Mouse (Mus musculus) hindbrain, embryonic 16.5 days (tissue): ENCODE results near the gene Hnf4a. TPM values are rescaled to one million over a fixed set of nuclear protein-coding genes. Genes with fewer than 3 reads are reported as not detected.

Source experiments
- ATAC-seq: fragments of 200-750 bp; cut with Nextera tagmentation; 2 replicates; pipeline ENCODE4 v1.8.0; 2017; ENCODE audit warnings: moderate TSS enrichment, moderate library complexity
- H3K27ac ChIP-seq: fragments of 300-500 bp; sonication (generic); 2 replicates; pipeline ENCODE4 v1.5.1; 2014; ENCODE audit warnings: low read depth, mild to moderate bottlenecking, control low read depth, low read length, moderate library complexity
- H3K27me3 ChIP-seq: fragments of 300-500 bp; sonication (generic); replicated peaks from 2 replicates; pipeline ENCODE4 v1.6.1; 2014; ENCODE audit warnings: low read length; ENCODE audit not compliant: control insufficient read depth, insufficient read depth
- H3K36me3 ChIP-seq: fragments of 300-500 bp; sonication (generic); 2 replicates; pipeline ENCODE4 v1.6.1; 2014; ENCODE audit warnings: mild to moderate bottlenecking, low read length, moderate library complexity, mixed read lengths; ENCODE audit not compliant: control insufficient read depth, insufficient read depth
- H3K4me1 ChIP-seq: fragments of 300-500 bp; sonication (generic); 2 replicates; pipeline ENCODE4 v1.6.1; 2014; ENCODE audit warnings: low read depth, low read length; ENCODE audit not compliant: control insufficient read depth, insufficient read depth
- H3K4me2 ChIP-seq: fragments of 300-500 bp; sonication (generic); 2 replicates; pipeline ENCODE4 v1.6.1; 2014; ENCODE audit warnings: mild to moderate bottlenecking, low read length, control low read depth, moderate library complexity
- H3K4me3 ChIP-seq: fragments of 300-500 bp; sonication (generic); 2 replicates; pipeline ENCODE4 v1.5.1; 2014; ENCODE audit warnings: mild to moderate bottlenecking, low read length, control low read depth, moderate library complexity
- H3K9ac ChIP-seq: fragments of 300-500 bp; sonication (generic); 2 replicates; pipeline ENCODE4 v1.6.1; 2014; ENCODE audit warnings: low read depth, mild to moderate bottlenecking, control low read depth, low read length, moderate library complexity
- H3K9me3 ChIP-seq: fragments of 300-500 bp; sonication (generic); 2 replicates; pipeline ENCODE4 v1.6.1; 2014; ENCODE audit warnings: mild to moderate bottlenecking, low read length, moderate library complexity; ENCODE audit not compliant: control insufficient read depth
- WGBS: fragments of 180-500 bp; shearing (Covaris S2); extraction: QIAGEN DNeasy Blood & Tissue Kit; methylation state at CpG from one replicate; pipeline ENCODE4 v1.1.7; 2014; 5-methylcytosine and 5-hydroxymethylcytosine counted together
- polyA plus RNA-seq: library from polyadenylated mRNA; unstranded; fragments of >200 nt; fragmentation: Nextera tagmentation; extraction: Ambion mirVana; gene quantifications from 2 replicates; pipeline ENCODE4 v1.2.1, GENCODE M21; 2015

Gene Hnf4a
- polyA plus RNA-seq, 1 experiment from 2014 or later, result not detected

- Histone ChIP-seq H3K27me3 (no peaks in the 10 kb centered on the region), H3K4me2 (no peak overlapping the region), H3K9ac (no peak overlapping the region), H3K4me3 (no peak overlapping the region), H3K36me3 (no peaks in the 10 kb centered on the region), H3K4me1 (no peaks in the 10 kb centered on the region), H3K27ac (no peak overlapping the region), H3K9me3 (no peaks in the 10 kb centered on the region)
- ATAC-seq, result no peak
- WGBS, result 82% methylated on average over 8 of the region's 8 CpGs
Observed at GRCm38 (mm10) chr2:163552518-163552929, 45.9 kb downstream of the Hnf4a start.

- 76% methylated on average over 4 of the region's 4 CpGs for WGBS
Observed at GRCm38 (mm10) chr2:163554425-163554982, 47.9 kb downstream of the Hnf4a start.

GRCm38 (mm10) chr2:163554996-163555395 lies 48.4 kb downstream of the Hnf4a start:
- H3K4me2 ChIP-seq, result no peak overlapping the region
- H3K36me3 ChIP-seq, result no peaks in the 10 kb centered on the region
- ATAC-seq, result no peak
- no peaks in the 10 kb centered on the region for H3K4me1 ChIP-seq
- no peak overlapping the region for H3K4me3 ChIP-seq
- H3K27ac ChIP-seq, result no peak overlapping the region
- no peaks in the 10 kb centered on the region for H3K9me3 ChIP-seq
- 79% methylated on average over 6 of the region's 6 CpGs for WGBS
- H3K9ac ChIP-seq, result no peak overlapping the region
- no peaks in the 10 kb centered on the region for H3K27me3 ChIP-seq

More at GRCm38 (mm10) chr2:163554425-163554982, 47.9 kb downstream of the Hnf4a start:
- Histone ChIP-seq H3K27ac (no peak overlapping the region), H3K9me3 (no peaks in the 10 kb centered on the region), H3K4me2 (no peak overlapping the region), H3K36me3 (no peaks in the 10 kb centered on the region), H3K4me3 (no peak overlapping the region), H3K4me1 (no peaks in the 10 kb centered on the region), H3K27me3 (no peaks in the 10 kb centered on the region), H3K9ac (no peak overlapping the region)
- no peak for ATAC-seq

- Histone ChIP-seq H3K9me3 (no peaks in the 10 kb centered on the region), H3K4me1 (no peaks in the 10 kb centered on the region), H3K27me3 (no peaks in the 10 kb centered on the region), H3K9ac (no peak overlapping the region), H3K4me2 (no peak overlapping the region), H3K4me3 (no peak overlapping the region), H3K27ac (no peak overlapping the region), H3K36me3 (no peaks in the 10 kb centered on the region)
- 79% methylated on average over 13 of the region's 13 CpGs for WGBS
- no peak for ATAC-seq
Observed at GRCm38 (mm10) chr2:163555417-163555816, 48.8 kb downstream of the Hnf4a start.

GRCm38 (mm10) chr2:163558548-163558947 lies 51.9 kb downstream of the Hnf4a start:
- no peaks in the 10 kb centered on the region for H3K9me3 ChIP-seq
- 83% methylated on average over 1 of the region's 1 CpGs for WGBS
- no peaks in the 10 kb centered on the region for H3K36me3 ChIP-seq
- H3K9ac ChIP-seq, result no peak overlapping the region
- peaks cover 3% of the 10 kb centered on the region; the same call in 1 of the 2 replicates for H3K4me1 ChIP-seq
- no peaks in the 10 kb centered on the region for H3K27me3 ChIP-seq
- H3K27ac ChIP-seq, result no peak overlapping the region
- no peak overlapping the region for H3K4me2 ChIP-seq
- ATAC-seq, result no peak
- no peak overlapping the region for H3K4me3 ChIP-seq

- no peak for ATAC-seq
- WGBS, result 79% methylated on average over 5 of the region's 5 CpGs
Observed at GRCm38 (mm10) chr2:163559236-163559635, 52.6 kb downstream of the Hnf4a start.

GRCm38 (mm10) chr2:163560247-163560646 lies 53.6 kb downstream of the Hnf4a start:
- ATAC-seq, result no peak
- H3K4me3 ChIP-seq, result no peak overlapping the region
- H3K9me3 ChIP-seq, result no peaks in the 10 kb centered on the region
- H3K9ac ChIP-seq, result no peak overlapping the region
- H3K4me1 ChIP-seq, result peaks cover 3% of the 10 kb centered on the region; the same call in 1 of the 2 replicates
- no peaks in the 10 kb centered on the region for H3K36me3 ChIP-seq
- no peaks in the 10 kb centered on the region for H3K27me3 ChIP-seq
- WGBS, result 62% methylated on average over 3 of the region's 3 CpGs
- no peak overlapping the region for H3K4me2 ChIP-seq
- no peak overlapping the region for H3K27ac ChIP-seq

More at GRCm38 (mm10) chr2:163559236-163559635, 52.6 kb downstream of the Hnf4a start:
- H3K4me2 ChIP-seq, result no peak overlapping the region
- H3K9ac ChIP-seq, result no peak overlapping the region
- H3K27ac ChIP-seq, result no peak overlapping the region
- no peaks in the 10 kb centered on the region for H3K27me3 ChIP-seq
- H3K4me3 ChIP-seq, result no peak overlapping the region
- no peaks in the 10 kb centered on the region for H3K9me3 ChIP-seq
- no peaks in the 10 kb centered on the region for H3K36me3 ChIP-seq
- peaks cover 3% of the 10 kb centered on the region; the same call in 1 of the 2 replicates for H3K4me1 ChIP-seq

GRCm38 (mm10) chr2:163561258-163561948 lies 54.8 kb downstream of the Hnf4a start:
- Histone ChIP-seq H3K4me3 (no peak overlapping the region), H3K4me1 (peaks cover 3% of the 10 kb centered on the region; the same call in 1 of the 2 replicates), H3K9ac (no peak overlapping the region), H3K36me3 (no peaks in the 10 kb centered on the region), H3K4me2 (peak overlapping the region; percentile 17), H3K27me3 (no peaks in the 10 kb centered on the region), H3K27ac (peak overlapping the region; percentile 42), H3K9me3 (no peaks in the 10 kb centered on the region)
- WGBS, result 59% methylated on average over 13 of the region's 13 CpGs
- peak; percentile 82 for ATAC-seq

GRCm38 (mm10) chr2:163564646-163565045 lies 58.0 kb downstream of the Hnf4a start:
- no peak overlapping the region for H3K4me3 ChIP-seq

More at GRCm38 (mm10) chr2:163564646-163565045, 58.0 kb downstream of the Hnf4a start:
- no peaks in the 10 kb centered on the region for H3K27me3 ChIP-seq
- 33% methylated on average over 8 of the region's 8 CpGs for WGBS
- H3K4me1 ChIP-seq, result peaks cover 3% of the 10 kb centered on the region; the same call in 1 of the 2 replicates
- no peak overlapping the region for H3K27ac ChIP-seq
- ATAC-seq, result no peak
- H3K36me3 ChIP-seq, result no peaks in the 10 kb centered on the region
- H3K9me3 ChIP-seq, result no peaks in the 10 kb centered on the region
- H3K9ac ChIP-seq, result no peak overlapping the region
- no peak overlapping the region for H3K4me2 ChIP-seq
